Mouse (Mus musculus): ENCODE results near the gene Cep57. TPM values are rescaled to one million over a fixed set of nuclear protein-coding genes. Genes with fewer than 3 reads are reported as not detected.

Gene Cep57
- polyA plus RNA-seq (2015; fragmentation: Nextera tagmentation; extraction: Ambion mirVana): 19.8 and 21.3 TPM in 2 replicates

DNA sequence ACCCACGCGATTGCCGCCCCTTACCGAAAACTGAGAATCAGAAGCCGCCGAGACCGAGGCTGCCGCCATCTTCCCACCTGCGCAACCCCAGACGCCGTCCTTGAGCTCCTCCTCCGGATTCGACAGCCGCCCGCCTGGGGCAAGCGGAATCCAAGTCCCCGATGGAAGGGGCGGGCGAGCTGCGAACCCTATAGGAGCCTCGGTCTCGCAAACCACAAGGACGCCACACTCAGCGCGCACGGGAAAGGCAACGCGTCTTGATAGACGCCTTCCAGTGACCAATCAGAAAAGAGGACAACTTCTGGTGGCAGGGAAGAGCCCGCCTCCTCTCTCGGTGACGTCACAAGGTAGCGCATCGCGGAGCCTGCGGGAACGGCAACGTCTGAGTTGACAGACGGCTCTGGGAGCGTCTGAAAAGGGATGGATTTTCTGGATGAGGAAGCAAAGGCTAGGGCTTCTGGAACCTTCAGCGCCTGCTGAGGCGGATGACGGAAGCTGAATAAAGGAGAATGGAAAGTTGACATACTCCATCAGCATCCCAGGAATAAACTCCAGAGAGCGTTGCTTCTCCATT, at the start of gene Cep57:
Cep57 (minus strand) TSS at position 276 of the 574 bp plus-strand sequence.
- ATAC-seq (peak; percentile 85), DNase-seq (peak; percentile 95)
- peaks cover 21% of the 10 kb centered on the region for H3K4me1 ChIP-seq (ENCODE audit: insufficient read depth)
- H3K4me3 ChIP-seq (ENCODE audit: low read depth, low read length): peak within 1 kb of the TSS; percentile 72
- H3K27ac ChIP-seq (ENCODE audit: low read depth): peak within 1 kb of the TSS; percentile 99
- H3K27me3 ChIP-seq (ENCODE audit: insufficient read depth, low read length): no peaks in the 10 kb centered on the region
- under 1% methylated on average over 44 of the region's 44 CpGs for WGBS (ENCODE audit: insufficient replicate concordance)
- peak within 1 kb of the TSS; percentile 88 for H3K4me2 ChIP-seq (ENCODE audit: low read depth, low read length)
- H3K9ac ChIP-seq (replicated peaks): peak within 1 kb of the TSS; percentile 93
- TF ChIP-seq CTCF (IDR thresholded peaks at IDR 0.05; ENCODE audit: low read depth): no peak
- no peak for TF ChIP-seq EP300 (IDR thresholded peaks at IDR 0.05; ENCODE audit: low read depth)
- no peaks in the 10 kb centered on the region for H3K9me3 ChIP-seq (ENCODE audit: low read length)
- H3K36me3 ChIP-seq (replicated peaks; ENCODE audit: insufficient read depth, low read length): peaks cover 17% of the 10 kb centered on the region

DNA sequence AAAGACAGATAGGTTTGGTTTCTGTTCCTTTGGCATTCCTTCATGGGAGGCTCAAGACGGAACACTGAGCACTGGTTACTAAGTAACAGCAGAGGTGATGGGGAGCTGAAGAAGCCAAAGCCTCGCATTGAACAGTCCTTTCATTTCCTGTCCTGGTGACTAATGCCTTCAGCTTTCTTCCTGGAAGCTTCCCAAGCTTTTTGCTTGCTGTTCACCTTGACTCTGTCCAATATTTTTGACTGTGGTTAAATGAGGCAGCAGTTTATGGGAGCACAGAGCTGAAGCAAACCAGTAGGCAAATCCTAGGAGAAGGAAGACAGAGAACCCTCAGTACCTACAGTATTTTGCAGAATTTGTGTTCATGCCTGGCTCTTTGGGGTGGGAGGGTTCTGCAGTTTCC, 48.4 kb upstream of the Cep57 start:
- H3K9ac ChIP-seq (replicated peaks): no peak overlapping the region
- 43% methylated on average over 2 of the region's 2 CpGs for WGBS (ENCODE audit: insufficient replicate concordance)
- H3K4me2 ChIP-seq (ENCODE audit: low read depth, low read length): no peak overlapping the region
- no peaks in the 10 kb centered on the region for H3K9me3 ChIP-seq (ENCODE audit: low read length)
- ATAC-seq (no peak), DNase-seq (no peak)
- TF ChIP-seq CTCF (IDR thresholded peaks at IDR 0.05; ENCODE audit: low read depth) (no peak), EP300 (IDR thresholded peaks at IDR 0.05; ENCODE audit: low read depth) (no peak)
- no peak overlapping the region for H3K27ac ChIP-seq (ENCODE audit: low read depth)
- H3K4me3 ChIP-seq (ENCODE audit: low read depth, low read length): no peak overlapping the region
- no peaks in the 10 kb centered on the region for H3K36me3 ChIP-seq (replicated peaks; ENCODE audit: insufficient read depth, low read length)
- H3K27me3 ChIP-seq (ENCODE audit: insufficient read depth, low read length): no peaks in the 10 kb centered on the region
- H3K4me1 ChIP-seq (ENCODE audit: insufficient read depth): no peaks in the 10 kb centered on the region

DNA sequence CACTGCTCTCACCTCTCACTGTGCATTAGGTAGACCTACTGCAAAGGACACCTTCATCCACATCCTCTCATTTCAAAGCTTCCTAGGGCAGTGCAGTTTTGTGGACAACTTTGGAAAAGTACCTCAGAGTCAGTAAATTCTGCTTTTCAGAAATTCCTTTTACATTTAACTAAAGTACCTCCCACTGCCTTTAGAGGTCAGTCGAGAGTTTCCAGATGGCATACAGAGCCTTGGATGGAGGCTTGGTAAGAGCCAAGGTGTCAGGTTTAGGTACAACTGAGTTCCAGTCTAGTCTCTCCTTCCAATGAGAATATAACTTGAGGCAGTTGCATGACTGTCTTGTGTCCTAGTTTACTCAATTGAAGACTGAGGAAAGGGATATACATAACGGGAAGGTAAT, 47.5 kb upstream of the Cep57 start:
- no peaks in the 10 kb centered on the region for H3K27me3 ChIP-seq (ENCODE audit: insufficient read depth, low read length)
- no peak overlapping the region for H3K27ac ChIP-seq (ENCODE audit: low read depth)
- no peaks in the 10 kb centered on the region for H3K4me1 ChIP-seq (ENCODE audit: insufficient read depth)
- no peaks in the 10 kb centered on the region for H3K9me3 ChIP-seq (ENCODE audit: low read length)
- H3K36me3 ChIP-seq (replicated peaks; ENCODE audit: insufficient read depth, low read length): no peaks in the 10 kb centered on the region
- TF ChIP-seq CTCF (IDR thresholded peaks at IDR 0.05; ENCODE audit: low read depth): peak; percentile 59
- no peak for TF ChIP-seq EP300 (IDR thresholded peaks at IDR 0.05; ENCODE audit: low read depth)
- WGBS (ENCODE audit: insufficient replicate concordance): 27% methylated on average over 2 of the region's 2 CpGs
- H3K4me3 ChIP-seq (ENCODE audit: low read depth, low read length): no peak overlapping the region
- no peak overlapping the region for H3K9ac ChIP-seq (replicated peaks)
- ATAC-seq: no peak
- DNase-seq: no peak
- no peak overlapping the region for H3K4me2 ChIP-seq (ENCODE audit: low read depth, low read length)

DNA sequence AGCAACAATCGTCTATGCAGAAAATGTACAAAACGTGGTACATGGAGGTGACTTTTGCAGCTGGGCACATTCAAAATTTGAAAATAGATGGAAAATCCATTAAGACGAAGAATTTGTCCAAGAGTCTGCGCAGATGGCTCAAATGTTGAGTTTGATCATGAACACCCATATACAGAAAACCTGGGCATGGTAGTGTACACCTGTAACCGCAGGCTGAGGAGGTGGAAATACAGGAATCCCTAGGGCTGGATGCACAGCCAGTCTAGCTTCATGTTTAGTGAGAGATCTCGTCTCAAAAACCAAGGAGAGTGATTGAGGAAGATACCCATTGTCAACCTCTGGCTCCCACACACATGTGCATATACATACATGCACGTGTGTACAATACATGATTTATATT, 44.7 kb upstream of the Cep57 start:
- H3K9me3 ChIP-seq (ENCODE audit: low read length): no peaks in the 10 kb centered on the region
- no peak for DNase-seq
- no peaks in the 10 kb centered on the region for H3K27me3 ChIP-seq (ENCODE audit: insufficient read depth, low read length)
- no peaks in the 10 kb centered on the region for H3K36me3 ChIP-seq (replicated peaks; ENCODE audit: insufficient read depth, low read length)
- no peak overlapping the region for H3K9ac ChIP-seq (replicated peaks)
- no peak overlapping the region for H3K4me2 ChIP-seq (ENCODE audit: low read depth, low read length)
- no peak overlapping the region for H3K27ac ChIP-seq (ENCODE audit: low read depth)
- no peak for TF ChIP-seq CTCF (IDR thresholded peaks at IDR 0.05; ENCODE audit: low read depth)
- TF ChIP-seq EP300 (IDR thresholded peaks at IDR 0.05; ENCODE audit: low read depth): no peak
- no peak for ATAC-seq
- 73% methylated on average over 7 of the region's 7 CpGs for WGBS (ENCODE audit: insufficient replicate concordance)
- H3K4me1 ChIP-seq (ENCODE audit: insufficient read depth): no peaks in the 10 kb centered on the region
- no peak overlapping the region for H3K4me3 ChIP-seq (ENCODE audit: low read depth, low read length)

GRCm38 (mm10) chr9:13867646-13868045, 40.7 kb upstream of the Cep57 start:
- ATAC-seq (no peak), DNase-seq (no peak)
- H3K9me3 ChIP-seq (ENCODE audit: low read length): no peaks in the 10 kb centered on the region
- H3K4me3 ChIP-seq (ENCODE audit: low read depth, low read length): no peak overlapping the region
- H3K27me3 ChIP-seq (ENCODE audit: insufficient read depth, low read length): no peaks in the 10 kb centered on the region
- no peak overlapping the region for H3K27ac ChIP-seq (ENCODE audit: low read depth)
- no peak for TF ChIP-seq EP300 (IDR thresholded peaks at IDR 0.05; ENCODE audit: low read depth)
- no peak for TF ChIP-seq CTCF (IDR thresholded peaks at IDR 0.05; ENCODE audit: low read depth)
- 39% methylated on average over 2 of the region's 2 CpGs for WGBS (ENCODE audit: insufficient replicate concordance)
- no peak overlapping the region for H3K4me2 ChIP-seq (ENCODE audit: low read depth, low read length)
- H3K36me3 ChIP-seq (replicated peaks; ENCODE audit: insufficient read depth, low read length): no peaks in the 10 kb centered on the region
- no peaks in the 10 kb centered on the region for H3K4me1 ChIP-seq (ENCODE audit: insufficient read depth)
- no peak overlapping the region for H3K9ac ChIP-seq (replicated peaks)

DNA sequence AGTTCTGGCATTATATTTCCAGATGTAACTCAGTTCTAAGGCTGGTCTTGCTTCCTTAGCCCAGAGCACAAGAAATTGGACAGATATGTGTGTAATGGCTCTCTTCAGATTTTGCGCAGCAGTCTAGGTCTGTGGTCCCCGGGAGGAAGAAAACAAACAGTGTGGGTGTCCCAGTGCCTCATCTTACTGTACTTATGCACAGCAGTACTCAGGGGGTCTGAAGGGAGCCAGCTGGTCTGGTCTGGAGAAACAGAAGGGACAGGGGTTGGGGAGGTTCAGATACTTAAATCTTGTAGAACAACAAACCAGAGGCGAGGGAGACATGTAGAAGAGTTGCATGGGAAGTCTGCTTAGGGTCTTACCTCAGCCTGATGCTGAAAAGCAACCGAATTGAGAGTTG, 29.9 kb upstream of the Cep57 start:
- no peaks in the 10 kb centered on the region for H3K9me3 ChIP-seq (ENCODE audit: low read length)
- WGBS (ENCODE audit: insufficient replicate concordance): 65% methylated on average over 4 of the region's 4 CpGs
- DNase-seq (no peak), ATAC-seq (no peak)
- no peak overlapping the region for H3K4me3 ChIP-seq (ENCODE audit: low read depth, low read length)
- TF ChIP-seq CTCF (IDR thresholded peaks at IDR 0.05; ENCODE audit: low read depth) (no peak), EP300 (IDR thresholded peaks at IDR 0.05; ENCODE audit: low read depth) (no peak)
- no peaks in the 10 kb centered on the region for H3K27me3 ChIP-seq (ENCODE audit: insufficient read depth, low read length)
- no peak overlapping the region for H3K4me2 ChIP-seq (ENCODE audit: low read depth, low read length)
- no peak overlapping the region for H3K9ac ChIP-seq (replicated peaks)
- no peaks in the 10 kb centered on the region for H3K4me1 ChIP-seq (ENCODE audit: insufficient read depth)
- no peaks in the 10 kb centered on the region for H3K36me3 ChIP-seq (replicated peaks; ENCODE audit: insufficient read depth, low read length)
- H3K27ac ChIP-seq (ENCODE audit: low read depth): no peak overlapping the region

Measured in liver, postnatal 0 days (tissue).